Mouse (Mus musculus) stomach, embryonic 14.5 days (tissue): ENCODE measurements around the gene 2610028H24Rik. TPM values are rescaled to one million over a fixed set of nuclear protein-coding genes. Genes with fewer than 3 reads are reported as not detected.

ENCODE experiments used
- ATAC-seq: fragments of 200-750 bp; cut with Nextera tagmentation; 2 replicates; pipeline ENCODE4 v1.8.0; 2017; ENCODE audit warnings: low read depth, moderate TSS enrichment; ENCODE audit not compliant: insufficient number of reproducible peaks, insufficient read depth, low FRiP score
- H3K27ac ChIP-seq: fragments of 300-500 bp; sonication (generic); 2 replicates; pipeline ENCODE4 v1.5.1; 2014; ENCODE audit warnings: mild to moderate bottlenecking, low read length, moderate library complexity, mixed read lengths
- H3K27me3 ChIP-seq: fragments of 300-500 bp; sonication (generic); 2 replicates; pipeline ENCODE4 v1.6.1; 2014; ENCODE audit warnings: low read length, control low read depth, mixed read lengths; ENCODE audit not compliant: control insufficient read depth, insufficient read depth
- H3K36me3 ChIP-seq: fragments of 300-500 bp; sonication (generic); 2 replicates; pipeline ENCODE4 v1.6.1; 2014; ENCODE audit warnings: mild to moderate bottlenecking, control low read depth, low read length, moderate library complexity, mixed read lengths; ENCODE audit not compliant: control insufficient read depth, insufficient read depth
- H3K4me1 ChIP-seq: fragments of 300-500 bp; sonication (generic); 2 replicates; pipeline ENCODE4 v1.6.1; 2014; ENCODE audit warnings: low read length, control low read depth, mixed read lengths; ENCODE audit not compliant: control insufficient read depth, insufficient read depth
- H3K4me2 ChIP-seq: fragments of 300-500 bp; sonication (generic); replicated peaks from 2 replicates; pipeline ENCODE4 v1.6.1; 2014; ENCODE audit warnings: low read depth, low read length, control low read depth
- H3K4me3 ChIP-seq: fragments of 300-500 bp; sonication (generic); 2 replicates; pipeline ENCODE4 v1.5.1; 2014; ENCODE audit warnings: low read depth, low read length, control low read depth
- H3K9ac ChIP-seq: fragments of 300-500 bp; sonication (generic); replicated peaks from 2 replicates; pipeline ENCODE4 v1.6.1; 2014; ENCODE audit warnings: low read depth, mild to moderate bottlenecking, control low read depth, low read length, moderate library complexity, mixed read lengths
- H3K9me3 ChIP-seq: fragments of 300-500 bp; sonication (generic); 2 replicates; pipeline ENCODE4 v1.6.1; 2016; ENCODE audit warnings: low read depth, low read length, control low read depth; ENCODE audit not compliant: control insufficient read depth
- WGBS: fragments of 180-500 bp; shearing (Covaris S2); extraction: QIAGEN DNeasy Blood & Tissue Kit; methylation state at CpG from one replicate; pipeline ENCODE4 v1.1.7; 2014; 5-methylcytosine and 5-hydroxymethylcytosine counted together
- polyA plus RNA-seq: library from polyadenylated mRNA; unstranded; fragments of >200 nt; fragmentation: Nextera tagmentation; extraction: Ambion mirVana; gene quantifications from 2 replicates; pipeline ENCODE4 v1.2.1, GENCODE M21; 2014

2610028H24Rik gene
- polyA plus RNA-seq, 1 experiment from 2014 or later: not detected

- no peak for ATAC-seq
- H3K9me3 ChIP-seq: no peaks in the 10 kb centered on the region
- H3K9ac ChIP-seq: no peak overlapping the region
- no peak overlapping the region for H3K4me3 ChIP-seq
- H3K4me2 ChIP-seq: no peak overlapping the region
- no peak overlapping the region for H3K27ac ChIP-seq
- H3K4me1 ChIP-seq: no peaks in the 10 kb centered on the region
- H3K36me3 ChIP-seq: no peaks in the 10 kb centered on the region
- WGBS: 72% methylated on average over 4 of the region's 4 CpGs
- H3K27me3 ChIP-seq: no peaks in the 10 kb centered on the region
Measured at GRCm38 (mm10) chr10:76445996-76446681, 2.7 kb upstream of the 2610028H24Rik start.

DNA sequence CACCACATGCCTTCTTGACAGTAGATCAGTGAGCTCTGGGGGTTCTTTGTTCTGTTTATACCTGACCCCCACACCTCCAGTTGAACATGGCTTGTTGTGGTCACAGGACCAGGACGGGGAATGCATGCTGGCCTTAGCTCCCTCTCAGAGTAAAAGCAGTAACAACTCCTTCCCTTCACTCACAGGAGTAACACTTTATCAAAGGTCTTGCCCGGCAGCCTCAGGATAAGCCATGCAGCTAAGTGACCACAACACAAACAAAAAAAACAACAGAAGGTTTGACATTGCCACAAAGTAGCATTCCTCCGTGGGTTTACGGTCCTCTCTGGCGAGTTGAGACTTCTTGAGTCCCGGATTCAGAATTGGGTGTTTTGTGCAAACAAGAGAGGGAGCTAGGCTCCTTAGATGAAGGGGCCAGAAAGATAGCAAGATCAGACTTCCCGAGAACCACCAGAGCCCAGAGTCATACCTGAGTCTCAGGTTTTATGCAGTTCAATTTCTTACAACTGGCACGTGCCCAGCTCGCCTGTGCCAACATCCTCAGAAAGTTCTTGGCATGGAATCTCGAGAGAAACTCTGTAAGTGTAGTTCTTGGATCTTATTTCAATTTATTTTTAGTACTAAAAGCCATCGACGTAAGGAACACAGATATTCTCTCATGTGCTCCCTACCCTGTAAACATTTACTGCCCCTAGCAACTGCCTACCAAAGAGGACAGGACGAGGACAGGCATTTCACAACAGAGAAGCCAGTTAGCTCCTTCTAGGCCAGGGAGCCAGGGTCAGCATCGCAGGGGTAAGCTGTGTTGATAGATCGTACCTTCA is 1.3 kb upstream of the 2610028H24Rik start:
- 77% methylated on average over 15 of the region's 15 CpGs for WGBS
- H3K36me3 ChIP-seq: no peaks in the 10 kb centered on the region
- H3K4me3 ChIP-seq: no peak overlapping the region
- H3K4me1 ChIP-seq: no peaks in the 10 kb centered on the region
- no peak for ATAC-seq
- H3K27ac ChIP-seq: no peak overlapping the region
- no peaks in the 10 kb centered on the region for H3K27me3 ChIP-seq
- no peak overlapping the region for H3K9ac ChIP-seq
- no peaks in the 10 kb centered on the region for H3K9me3 ChIP-seq
- H3K4me2 ChIP-seq: no peak overlapping the region

DNA sequence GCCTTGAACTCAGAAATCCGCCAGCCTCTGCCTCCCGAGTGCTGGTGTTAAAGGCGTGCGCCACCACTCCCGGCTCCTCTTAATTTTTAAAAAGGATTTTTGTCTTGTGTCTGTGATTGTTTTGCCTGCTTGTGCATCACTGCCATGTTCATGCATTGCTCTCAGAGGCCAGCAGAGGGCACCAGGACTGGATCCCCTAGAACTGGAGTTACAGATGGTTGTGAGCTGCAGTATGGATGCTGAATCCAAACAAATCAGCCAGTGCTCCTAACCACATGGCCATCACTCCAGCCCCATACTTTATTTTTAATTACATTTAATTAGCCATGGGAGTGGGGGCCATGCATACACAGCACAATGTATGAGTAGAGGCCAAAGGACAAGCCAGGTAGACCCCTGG is 6.4 kb downstream of the 2610028H24Rik start:
- H3K27ac ChIP-seq: no peak overlapping the region
- H3K36me3 ChIP-seq: no peaks in the 10 kb centered on the region
- H3K4me1 ChIP-seq: no peaks in the 10 kb centered on the region
- WGBS: 51% methylated on average over 5 of the region's 5 CpGs
- no peak overlapping the region for H3K4me2 ChIP-seq
- H3K4me3 ChIP-seq: no peak overlapping the region
- H3K9me3 ChIP-seq: peaks cover 3% of the 10 kb centered on the region; the same call in 1 of the 2 replicates
- no peak overlapping the region for H3K9ac ChIP-seq
- no peaks in the 10 kb centered on the region for H3K27me3 ChIP-seq
- no peak for ATAC-seq

DNA sequence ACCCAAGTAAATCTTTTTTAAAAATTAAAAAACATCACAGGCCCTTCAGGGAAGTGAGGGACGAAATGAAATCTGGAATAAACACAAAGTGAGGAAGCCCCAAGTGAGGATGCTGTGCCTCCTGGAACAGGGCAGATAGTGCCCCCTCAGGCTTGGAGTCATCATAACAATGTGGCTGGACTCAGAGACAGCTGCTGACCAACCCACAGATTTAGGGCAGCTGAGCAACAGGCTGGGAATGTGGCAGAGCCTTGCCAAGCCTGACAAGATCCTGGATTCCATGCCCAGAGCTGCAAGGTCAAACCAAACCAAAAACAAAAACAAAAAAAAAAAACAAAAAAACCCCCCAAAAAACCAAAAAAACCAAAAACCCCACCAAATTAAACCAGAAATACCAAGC is 12.4 kb downstream of the 2610028H24Rik start:
- H3K9me3 ChIP-seq: peaks cover 3% of the 10 kb centered on the region; the same call in 1 of the 2 replicates
- no peak for ATAC-seq
- H3K4me2 ChIP-seq: no peak overlapping the region
- WGBS: 88% methylated on average over 1 of the region's 1 CpGs
- H3K36me3 ChIP-seq: no peaks in the 10 kb centered on the region
- no peak overlapping the region for H3K4me3 ChIP-seq
- no peak overlapping the region for H3K27ac ChIP-seq
- no peak overlapping the region for H3K9ac ChIP-seq
- H3K27me3 ChIP-seq: no peaks in the 10 kb centered on the region
- H3K4me1 ChIP-seq: no peaks in the 10 kb centered on the region

DNA sequence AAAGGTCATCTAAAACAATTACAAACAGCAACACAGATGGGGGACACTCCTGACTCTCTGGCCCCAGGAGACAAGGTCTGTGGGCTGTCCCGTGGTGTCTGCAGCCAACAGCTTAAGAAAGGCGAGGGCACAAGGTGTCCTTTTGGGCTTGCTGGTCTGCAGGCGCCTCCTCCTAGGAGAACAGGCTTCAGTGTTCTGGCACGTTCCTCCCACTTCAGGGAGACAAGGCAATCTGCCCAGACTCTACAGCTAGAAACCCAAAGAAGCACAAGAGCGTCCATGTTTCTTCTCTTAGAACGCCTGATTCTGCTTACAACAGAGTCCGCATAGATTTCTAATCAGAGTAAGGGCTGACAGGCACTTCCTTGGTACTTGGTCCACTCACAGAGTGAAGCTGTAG is 13.4 kb downstream of the 2610028H24Rik start:
- no peak overlapping the region for H3K27ac ChIP-seq
- no peak overlapping the region for H3K9ac ChIP-seq
- ATAC-seq: no peak
- peaks cover 3% of the 10 kb centered on the region; the same call in 1 of the 2 replicates for H3K9me3 ChIP-seq
- H3K4me3 ChIP-seq: no peak overlapping the region
- H3K4me1 ChIP-seq: no peaks in the 10 kb centered on the region
- no peaks in the 10 kb centered on the region for H3K36me3 ChIP-seq
- 91% methylated on average over 7 of the region's 7 CpGs for WGBS
- H3K4me2 ChIP-seq: no peak overlapping the region
- H3K27me3 ChIP-seq: no peaks in the 10 kb centered on the region

DNA sequence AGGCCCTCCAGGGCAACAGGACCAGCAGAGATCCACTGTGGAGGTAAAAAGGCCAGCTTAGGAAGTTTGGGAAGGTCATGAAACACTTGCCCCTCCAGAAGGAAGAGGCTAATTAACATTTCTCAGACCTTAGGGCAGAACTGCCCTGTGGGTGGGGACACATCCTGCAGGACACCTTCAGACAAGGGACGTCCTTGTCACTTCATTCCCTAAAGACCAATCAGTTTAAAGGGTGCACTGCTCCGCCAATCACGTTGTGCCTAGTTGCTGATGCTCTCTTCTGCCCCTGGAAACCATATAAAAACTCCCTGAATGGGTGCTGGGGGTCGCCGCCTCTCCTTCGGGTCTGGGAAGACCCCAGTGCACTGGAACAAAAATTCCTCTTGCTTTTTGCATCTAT is 13.8 kb downstream of the 2610028H24Rik start:
- WGBS: 86% methylated on average over 6 of the region's 6 CpGs
- H3K9me3 ChIP-seq: peaks cover 3% of the 10 kb centered on the region; the same call in 1 of the 2 replicates
- no peak overlapping the region for H3K4me2 ChIP-seq
- no peak overlapping the region for H3K9ac ChIP-seq
- no peaks in the 10 kb centered on the region; the same call in 1 of the 2 replicates for H3K4me1 ChIP-seq
- no peaks in the 10 kb centered on the region for H3K27me3 ChIP-seq
- no peak for ATAC-seq
- no peaks in the 10 kb centered on the region for H3K36me3 ChIP-seq
- no peak overlapping the region for H3K27ac ChIP-seq
- H3K4me3 ChIP-seq: no peak overlapping the region

DNA sequence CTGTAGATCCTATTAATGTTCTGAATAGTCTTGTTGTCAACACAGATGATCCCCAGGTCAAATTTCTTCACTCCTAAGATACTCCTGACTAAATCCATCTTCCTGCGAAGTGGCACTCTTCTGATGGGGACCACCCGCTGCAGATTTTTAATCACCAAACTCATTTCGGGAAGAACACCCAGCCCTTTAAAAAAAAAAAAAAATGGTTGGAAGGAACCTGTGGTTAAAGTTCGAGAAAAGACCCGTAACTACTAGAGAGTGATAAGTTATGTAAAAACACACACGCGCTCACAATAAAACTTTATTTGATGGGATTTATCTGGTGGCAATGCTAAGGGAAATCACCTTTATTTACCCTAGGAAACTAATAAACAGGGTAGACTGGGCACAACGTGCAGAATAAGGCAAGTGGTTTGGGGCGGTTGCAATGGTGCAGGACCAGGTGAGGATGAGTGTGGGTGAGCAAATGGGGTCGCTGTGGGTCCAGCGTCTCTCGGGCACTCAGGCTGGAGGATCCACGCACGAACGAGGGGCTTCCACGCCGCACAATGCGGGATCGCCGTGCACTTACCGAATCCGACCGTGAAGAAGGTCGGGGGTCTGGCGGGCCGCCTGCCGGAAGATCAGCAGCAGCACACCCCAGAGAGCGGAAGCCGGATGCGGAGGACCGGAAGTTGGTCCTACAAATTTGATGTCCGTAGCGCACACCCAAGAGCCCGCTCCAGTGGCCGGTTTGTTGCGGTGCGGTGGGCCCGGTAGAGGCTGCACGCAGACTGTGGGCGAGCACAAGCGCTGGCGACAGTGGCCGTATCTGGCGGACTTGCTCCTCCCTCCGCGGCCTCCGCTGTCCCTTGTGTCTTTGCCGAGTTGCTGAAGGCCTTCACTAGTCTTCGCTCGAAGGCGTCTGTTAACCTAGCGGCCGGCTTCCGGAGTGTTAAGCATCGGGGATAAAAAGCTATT is 19.6 kb downstream of the 2610028H24Rik start, which contains the start of the genes Mcm3ap and Ybey:
TSS of gene Mcm3ap (plus strand) at position 725 of the 960 bp plus-strand sequence.
TSS of gene Ybey (minus strand) at position 912 of the 960 bp plus-strand sequence.
- Histone ChIP-seq H3K27ac (peak within 1 kb of the TSS; percentile 76; the same call in 1 of the 2 replicates), H3K36me3 (peaks cover 1% of the 10 kb centered on the region), H3K9me3 (no peaks in the 10 kb centered on the region), H3K4me2 (peak within 1 kb of the TSS; percentile 57), H3K27me3 (no peaks in the 10 kb centered on the region), H3K9ac (peak within 1 kb of the TSS; percentile 64), H3K4me1 (no peaks in the 10 kb centered on the region; the same call in 1 of the 2 replicates), H3K4me3 (peak within 1 kb of the TSS; percentile 66)
- ATAC-seq: peak; percentile 94
- WGBS: 1% methylated on average over 55 of the region's 55 CpGs

DNA sequence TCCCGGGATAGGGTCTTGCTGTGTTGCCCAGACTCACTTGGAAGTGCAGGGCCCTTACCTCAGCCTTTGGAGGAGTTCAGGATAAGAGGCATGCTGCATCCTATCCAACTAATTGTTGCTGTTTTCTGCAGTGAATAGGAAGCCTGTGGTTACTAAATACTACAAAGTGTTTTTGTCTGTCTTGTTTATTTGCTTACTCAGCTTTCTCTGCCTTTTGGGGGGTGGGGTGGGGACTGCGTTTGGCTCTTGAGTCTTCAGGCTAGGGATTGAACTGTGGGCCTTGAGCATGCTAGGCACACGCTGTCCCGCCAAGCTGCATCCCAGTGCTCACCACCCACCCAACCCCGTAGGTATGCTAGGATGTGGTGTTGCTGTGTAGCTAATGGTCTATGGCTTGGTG is 24.9 kb downstream of the 2610028H24Rik start:
- H3K27ac ChIP-seq: no peak overlapping the region
- WGBS: 92% methylated on average over 5 of the region's 5 CpGs
- H3K9me3 ChIP-seq: no peaks in the 10 kb centered on the region
- H3K4me3 ChIP-seq: no peak overlapping the region
- H3K4me1 ChIP-seq: no peaks in the 10 kb centered on the region
- H3K9ac ChIP-seq: no peak overlapping the region
- no peaks in the 10 kb centered on the region for H3K27me3 ChIP-seq
- H3K36me3 ChIP-seq: peaks cover 38% of the 10 kb centered on the region
- no peak for ATAC-seq
- no peak overlapping the region for H3K4me2 ChIP-seq
